Mouse (Mus musculus): ENCODE data around the gene Sorcs3.

The Sorcs3 gene

DNA sequence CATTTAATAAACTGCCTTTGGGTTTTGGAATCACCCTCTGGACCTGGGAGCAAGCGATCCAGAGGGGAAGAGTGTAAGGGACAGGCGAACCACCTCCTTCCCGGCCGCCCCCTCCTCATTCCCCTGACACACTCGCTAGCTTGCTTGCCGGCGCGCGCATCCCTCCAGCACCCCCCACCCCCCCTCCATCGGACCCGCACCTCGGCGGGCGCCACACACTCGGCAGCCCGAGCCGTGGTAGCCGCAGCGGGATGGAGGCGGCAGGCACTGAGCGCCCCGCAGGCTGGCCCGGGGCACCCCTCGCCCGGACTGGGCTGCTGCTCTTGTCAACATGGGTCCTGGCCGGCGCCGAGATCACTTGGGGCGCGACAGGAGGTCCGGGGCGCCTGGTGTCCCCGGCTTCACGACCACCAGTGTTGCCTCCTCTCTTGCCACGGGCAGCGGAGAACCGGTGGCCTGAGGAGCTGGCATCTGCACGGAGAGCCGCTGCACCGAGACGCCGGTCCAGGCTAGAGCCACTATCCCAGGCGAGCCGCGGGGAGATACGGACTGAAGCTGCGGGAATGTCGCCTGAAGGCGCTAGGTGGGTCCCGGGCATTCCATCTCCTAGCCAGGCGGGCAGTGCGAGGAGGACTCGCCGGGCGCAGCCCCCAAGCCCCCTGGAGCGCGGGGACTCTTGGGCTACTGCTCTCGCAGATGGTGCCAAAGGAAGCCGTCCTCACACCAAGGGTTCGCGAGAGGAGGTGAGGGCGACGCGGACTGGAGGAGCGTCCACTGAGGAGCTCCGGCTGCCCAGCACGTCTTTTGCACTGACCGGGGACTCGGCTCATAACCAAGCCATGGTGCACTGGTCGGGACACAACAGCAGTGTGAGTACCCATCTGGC is at the start of gene Sorcs3:
Sorcs3 (plus strand) TSS at position 97 of the 886 bp plus-strand sequence.
- DNase-seq (ENCODE audit: low read depth): no peak

DNA sequence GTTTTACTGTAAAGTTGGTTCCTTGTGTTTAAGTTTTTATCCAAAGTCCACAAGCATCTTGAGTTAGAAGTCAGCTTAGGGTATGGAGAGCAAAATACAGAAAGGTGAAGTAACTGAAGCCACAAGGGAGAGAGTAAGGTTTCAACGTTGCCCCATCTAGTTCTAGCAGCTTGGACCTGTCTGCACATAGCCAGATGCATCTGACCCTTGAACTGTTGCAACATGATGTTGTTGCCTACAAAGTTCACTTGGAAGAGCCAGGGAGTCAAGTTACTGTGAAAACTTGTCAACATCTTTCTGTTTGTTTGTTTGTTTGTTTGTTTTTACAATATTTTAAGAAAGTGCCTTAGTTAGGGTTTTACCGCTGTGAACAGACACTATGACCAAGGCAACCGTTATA is 40.5 kb upstream of the Sorcs3 start:
- no peak for DNase-seq (ENCODE audit: low read depth)

DNA sequence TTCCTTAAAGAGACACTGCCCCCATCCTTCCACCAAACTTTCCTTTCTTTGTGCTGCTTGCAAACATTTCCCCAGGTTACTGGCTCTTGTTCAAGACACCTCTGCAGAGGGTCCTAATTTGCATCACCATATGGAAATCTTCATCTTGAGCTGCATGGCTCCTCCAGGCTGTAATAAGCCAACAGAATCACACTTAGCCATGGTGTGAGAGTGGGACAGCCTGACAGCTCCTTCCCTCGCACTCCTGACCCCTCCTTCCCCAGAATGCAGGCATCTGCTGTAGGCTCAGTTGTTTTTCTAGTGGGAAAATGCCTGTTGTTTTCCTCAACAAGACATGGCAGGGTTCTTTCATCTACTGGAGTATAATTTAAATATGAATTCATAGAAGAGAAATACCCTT is 38.7 kb upstream of the Sorcs3 start:
- DNase-seq (ENCODE audit: low read depth): no peak

DNA sequence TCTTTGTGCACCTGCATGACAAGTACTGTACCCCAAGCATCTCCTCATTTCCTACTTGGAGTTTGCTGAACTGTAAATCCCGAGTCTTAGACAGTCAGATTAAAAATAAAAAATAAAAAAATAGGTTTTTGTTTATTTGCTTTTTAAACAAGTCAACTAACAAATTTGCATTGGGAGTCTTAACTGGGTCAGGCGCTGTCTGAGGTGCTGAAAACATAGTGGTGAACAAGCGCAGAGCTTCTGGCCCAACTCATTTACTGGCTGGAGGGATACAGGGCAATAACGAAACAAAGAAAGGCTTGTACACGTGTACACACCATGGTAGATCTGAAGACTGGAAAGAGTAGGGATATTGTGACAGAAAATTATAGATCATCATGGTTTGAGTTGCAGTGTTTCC is 37.5 kb upstream of the Sorcs3 start:
- no peak for DNase-seq (ENCODE audit: low read depth)

- no peak for DNase-seq (ENCODE audit: low read depth)
Observed at GRCm38 (mm10) chr19:48174717-48175116, 31.1 kb upstream of the Sorcs3 start.

DNA sequence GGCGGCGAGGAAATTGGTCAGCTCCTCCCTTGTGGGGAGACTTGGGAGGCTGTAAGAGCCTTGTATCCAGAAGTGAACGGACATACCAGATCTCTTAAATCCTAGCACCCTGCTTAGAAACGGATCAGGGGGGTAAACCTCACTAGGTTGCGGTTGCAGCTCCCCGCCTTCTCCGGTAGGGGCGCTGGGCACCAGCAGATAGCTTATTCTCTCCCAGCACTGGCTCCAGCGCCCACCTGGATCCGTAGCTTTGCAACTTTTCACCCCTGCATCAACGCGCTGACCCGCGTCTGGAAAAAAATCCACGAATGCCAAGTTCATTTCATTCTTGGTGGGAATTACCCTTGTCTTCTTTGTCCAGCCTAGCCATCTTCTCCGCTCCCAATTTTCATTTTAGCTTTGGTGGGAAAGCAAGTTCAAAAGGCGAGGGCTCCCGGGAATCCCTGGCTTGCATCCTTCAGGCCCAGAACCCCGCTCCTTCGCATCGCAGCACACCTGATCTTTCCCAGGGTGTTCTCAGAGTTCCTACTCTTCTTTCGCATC is 1.8 kb upstream of the Sorcs3 start:
- DNase-seq (ENCODE audit: low read depth): no peak

DNA sequence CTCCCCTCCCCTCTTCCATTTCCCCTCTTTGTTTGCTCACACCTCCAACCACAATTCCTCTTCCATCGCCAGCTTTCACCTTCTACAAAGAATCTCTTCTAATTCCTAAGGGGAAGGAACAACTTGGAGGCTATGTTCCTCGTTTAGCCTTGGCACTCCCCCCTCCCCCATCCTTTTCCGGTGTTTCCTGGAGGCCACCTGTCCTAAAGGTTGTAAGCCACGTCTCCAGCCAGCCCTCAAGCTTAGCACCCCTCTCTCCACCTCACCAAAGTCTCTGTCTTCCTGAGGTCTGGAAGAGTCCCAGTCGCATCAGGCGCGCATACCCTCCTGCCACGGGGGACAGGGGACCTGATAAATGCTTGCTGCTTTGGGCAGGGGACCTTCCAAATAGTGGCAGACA is 1.3 kb upstream of the Sorcs3 start:
- DNase-seq (ENCODE audit: low read depth): no peak

GRCm38 (mm10) chr19:48204892-48205761 is 698 bp upstream of the Sorcs3 start:
- DNase-seq (ENCODE audit: low read depth): no peak

DNA sequence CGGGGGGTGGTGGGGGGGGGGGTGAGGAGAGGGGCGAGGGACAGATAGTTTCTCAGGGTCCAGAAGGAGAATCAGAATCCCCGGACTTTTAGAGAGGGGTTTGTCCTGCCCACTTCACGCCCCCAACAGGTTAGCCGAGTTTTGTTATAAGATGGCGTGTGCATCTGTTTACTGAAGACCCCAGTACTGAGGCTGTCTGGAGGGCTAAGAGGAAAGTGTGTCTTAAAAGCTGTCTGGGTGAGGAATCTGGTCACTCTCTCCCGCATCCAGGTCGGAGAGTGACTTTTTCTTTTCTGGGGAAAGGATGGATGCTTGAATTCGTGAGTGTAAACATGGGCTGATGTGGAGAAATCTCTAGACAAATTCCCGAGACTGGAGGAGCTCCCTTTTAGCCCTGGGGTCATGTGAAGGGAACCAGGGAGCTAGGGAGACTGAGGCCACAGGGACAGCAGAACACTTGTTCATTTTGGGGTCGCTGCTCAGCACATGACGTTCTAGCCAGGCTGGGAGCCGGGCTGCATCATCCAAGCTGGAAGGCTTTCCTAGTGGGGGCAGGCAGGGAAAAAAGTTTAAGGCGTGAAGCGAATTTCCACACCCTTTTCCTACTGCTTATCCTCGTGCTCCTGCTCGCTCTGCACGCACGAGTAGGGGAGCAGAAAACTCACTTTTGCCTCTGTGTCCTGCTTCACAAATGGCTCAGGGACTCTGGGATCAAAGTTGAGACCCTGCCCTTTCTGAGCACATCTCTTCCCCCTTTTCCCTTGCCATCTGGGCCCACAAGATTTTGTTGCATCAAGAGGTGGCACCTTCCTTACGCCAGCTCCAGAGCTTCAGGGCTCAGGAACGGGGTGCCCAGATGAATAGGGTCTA is 1.3 kb downstream of the Sorcs3 start:
- no peak for DNase-seq (ENCODE audit: low read depth)

- DNase-seq (ENCODE audit: low read depth): no peak
Observed at GRCm38 (mm10) chr19:48207731-48208370, 2.0 kb downstream of the Sorcs3 start.

DNA sequence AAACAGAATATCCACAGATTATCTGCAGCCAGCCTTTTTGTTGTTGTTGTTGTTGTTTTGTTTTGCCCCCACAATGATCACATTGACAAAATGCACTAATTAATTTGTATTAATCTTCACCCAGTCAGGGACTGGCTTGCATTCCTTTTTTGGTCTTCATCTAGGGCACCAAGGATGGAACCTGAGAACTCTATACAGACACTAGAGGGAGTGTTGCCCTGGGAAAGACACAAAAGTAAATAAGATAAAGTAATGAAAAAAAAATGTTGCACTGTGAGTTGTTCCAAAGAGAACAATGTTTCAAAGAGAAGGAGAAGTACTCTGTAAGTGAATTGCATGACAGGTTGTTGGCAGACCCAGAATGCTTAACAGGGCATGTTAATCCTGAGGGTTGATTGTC is 9.6 kb downstream of the Sorcs3 start:
- no peak for DNase-seq (ENCODE audit: low read depth)

DNA sequence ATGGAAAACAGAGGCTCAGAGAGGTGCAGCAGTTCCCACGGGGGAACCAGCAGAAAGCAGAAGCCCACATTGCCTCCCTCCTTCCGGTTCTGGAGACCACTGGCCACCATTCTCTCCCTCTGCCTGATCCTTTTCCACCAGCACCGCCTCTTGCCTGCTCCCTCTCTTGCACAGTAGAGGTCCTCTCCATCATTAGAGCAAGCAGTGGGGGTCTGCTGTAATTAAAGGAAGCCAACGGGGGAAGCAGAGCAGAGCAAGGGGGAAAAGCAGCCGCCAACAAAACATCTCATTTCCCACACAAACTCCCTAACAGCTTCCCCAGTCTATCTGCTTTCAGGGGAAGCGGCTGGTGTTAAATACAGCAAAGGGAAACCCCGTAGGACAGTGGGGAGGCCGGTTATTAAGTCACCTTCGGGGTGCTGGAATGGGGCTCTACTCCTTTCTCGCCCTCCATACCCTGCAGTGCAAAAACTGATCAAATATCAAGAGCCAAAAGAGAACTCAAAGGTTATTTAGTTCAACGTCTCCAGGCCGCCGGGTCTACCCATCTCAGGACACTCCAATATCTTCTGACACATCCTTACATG is 32.1 kb downstream of the Sorcs3 start:
- no peak for DNase-seq (ENCODE audit: low read depth)

- DNase-seq (ENCODE audit: low read depth): no peak
Observed at GRCm38 (mm10) chr19:48238391-48238790, 32.6 kb downstream of the Sorcs3 start.

GRCm38 (mm10) chr19:48240960-48241359 is 35.1 kb downstream of the Sorcs3 start:
- no peak for DNase-seq (ENCODE audit: low read depth)

- no peak for DNase-seq (ENCODE audit: low read depth)
Observed at GRCm38 (mm10) chr19:48244036-48244435, 38.2 kb downstream of the Sorcs3 start.

DNA sequence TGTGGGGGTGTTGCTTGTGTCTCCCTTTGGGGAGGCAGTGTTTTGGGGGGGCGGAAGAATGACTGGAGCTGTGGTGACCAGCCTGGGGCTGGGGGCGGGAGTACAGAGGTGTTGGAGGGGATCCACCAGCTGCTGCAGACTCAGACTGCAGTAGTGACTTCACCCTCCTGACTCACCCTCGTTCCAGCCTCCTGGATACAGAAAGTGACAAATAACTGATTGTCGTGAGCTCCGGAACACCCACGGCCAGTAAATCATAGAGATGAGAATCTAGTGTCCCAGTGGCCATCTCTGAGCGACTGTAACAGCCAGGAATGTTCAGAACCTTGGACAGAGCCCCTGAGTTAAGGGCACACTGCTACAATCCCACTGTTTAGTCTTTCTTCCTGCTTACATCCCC is 53.4 kb downstream of the Sorcs3 start:
- no peak for DNase-seq (ENCODE audit: low read depth)

DNA sequence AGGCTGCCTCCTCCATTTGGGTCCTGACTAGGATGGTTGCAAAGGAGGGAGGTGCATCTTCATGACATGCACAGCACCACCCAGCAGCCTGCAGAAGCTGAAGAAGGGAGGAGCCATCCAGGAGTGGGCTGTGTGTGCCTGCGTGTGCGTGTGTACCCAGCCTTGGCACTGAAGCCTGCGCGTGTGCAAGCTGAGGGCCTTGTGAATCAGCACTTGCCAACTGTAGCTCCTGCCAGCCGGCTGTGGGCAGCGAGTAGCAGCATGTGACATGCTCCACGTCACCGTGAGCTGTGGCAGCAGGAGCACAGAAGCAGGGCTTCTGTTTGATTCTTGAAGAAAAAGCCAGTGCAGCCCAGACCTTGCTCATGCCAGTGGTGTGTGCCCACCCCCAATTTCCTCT is 54.8 kb downstream of the Sorcs3 start:
- DNase-seq (ENCODE audit: low read depth): no peak

DNA sequence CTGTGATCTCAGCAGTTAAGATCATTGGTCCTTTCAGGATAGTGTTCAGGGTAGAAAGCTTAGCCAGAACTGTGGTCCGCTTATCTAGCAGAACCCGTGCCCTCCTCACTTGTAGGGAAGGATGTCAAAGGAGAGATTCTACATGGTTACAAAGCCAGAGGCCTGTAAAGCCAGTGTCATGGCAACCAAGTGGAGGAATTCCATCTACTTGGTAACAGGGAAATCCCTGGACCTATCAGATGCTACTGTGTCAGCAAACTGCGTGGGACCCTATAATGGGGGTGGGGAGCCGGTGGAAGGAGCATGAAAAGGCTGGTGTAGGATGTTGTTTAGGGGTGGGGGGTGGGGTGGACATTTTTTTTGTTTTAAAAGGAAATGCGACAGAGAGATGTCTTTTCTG is 57.9 kb downstream of the Sorcs3 start:
- DNase-seq (ENCODE audit: low read depth): no peak

- no peak for DNase-seq (ENCODE audit: low read depth)
Observed at GRCm38 (mm10) chr19:48280273-48280672, 74.4 kb downstream of the Sorcs3 start.

- DNase-seq (ENCODE audit: low read depth): no peak
Observed at GRCm38 (mm10) chr19:48282250-48282649, 76.4 kb downstream of the Sorcs3 start.

- DNase-seq (ENCODE audit: low read depth): no peak
Observed at GRCm38 (mm10) chr19:48283217-48283616, 77.4 kb downstream of the Sorcs3 start.
